Mouse (Mus musculus): ENCODE measurements at regions not wholly inside any gene's neighbourhood (a gene's known extent, or its start where the extent isn't known, plus 50 kb on each side); places are given as distances from the start of the nearest gene placed in this dataset.

DNA sequence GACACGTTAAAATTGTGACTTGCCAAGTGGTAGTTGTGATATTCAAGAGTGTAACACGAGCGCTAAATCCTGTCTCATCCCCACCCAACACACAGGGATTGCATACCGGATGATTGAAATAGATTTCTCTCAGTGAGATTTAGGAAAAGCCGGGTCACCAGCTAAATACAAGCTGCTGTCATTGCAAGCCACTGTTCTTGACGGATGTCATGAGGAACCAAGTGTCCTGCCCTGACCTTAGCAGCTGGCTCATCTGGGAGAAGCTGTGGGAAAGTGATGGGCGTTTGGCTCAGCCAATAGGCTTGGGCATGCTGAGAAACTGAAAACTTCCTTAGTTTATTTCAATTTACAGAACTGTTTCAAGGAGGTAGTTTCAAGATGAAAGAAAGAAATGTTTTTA, 164.4 kb upstream of the Jmjd1c start:
- peak; percentile 68 for DNase-seq (ENCODE audit: low read depth, low spot score)

- no peak for DNase-seq (ENCODE audit: low read depth, low spot score)
These were observed 163.4 kb upstream of the Jmjd1c start for GRCm38 (mm10) chr10:66932544-66932943.

DNA sequence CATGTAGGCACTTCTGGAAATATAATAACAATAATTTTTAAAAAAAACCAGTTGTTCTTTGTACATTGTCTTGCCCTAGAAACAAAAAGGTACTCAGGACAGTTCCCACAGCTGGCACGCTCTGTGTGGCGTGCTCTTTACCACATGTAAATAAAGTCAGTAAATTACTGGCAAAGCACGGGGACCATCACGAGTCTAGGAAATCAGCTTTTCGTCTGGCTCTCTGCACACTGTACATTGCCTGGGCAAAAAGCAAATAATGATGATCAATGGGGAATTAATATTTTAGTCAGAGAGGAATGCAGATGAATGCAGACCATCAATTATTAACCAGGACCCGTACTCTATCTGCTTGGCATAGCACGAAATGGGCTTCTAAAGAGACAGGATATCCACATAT, 162.2 kb upstream of the Jmjd1c start:
- DNase-seq (ENCODE audit: low read depth, low spot score) = no peak

GRCm38 (mm10) chr10:66935731-66936130, 160.2 kb upstream of the Jmjd1c start:
- DNase-seq (ENCODE audit: low read depth, low spot score) = no peak

DNA sequence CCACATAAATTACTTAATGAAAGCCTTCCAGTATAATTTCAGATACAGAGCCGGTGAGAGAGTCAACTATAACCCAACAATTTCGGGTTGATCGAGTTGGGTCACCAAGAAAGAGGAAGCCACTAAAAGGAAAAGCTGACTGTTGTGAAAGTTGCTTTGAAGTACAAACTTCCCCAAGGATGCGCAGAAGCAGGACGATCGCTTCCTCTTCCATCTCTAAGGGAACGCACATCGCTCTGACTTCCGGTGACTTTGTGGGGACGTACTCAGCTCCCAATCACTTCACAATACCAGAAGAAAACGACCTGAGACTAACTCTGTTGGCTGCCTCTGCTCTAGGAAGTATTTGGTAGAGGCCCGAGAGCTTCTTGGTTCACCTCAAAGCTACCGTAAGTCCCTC, 158.8 kb upstream of the Jmjd1c start:
- DNase-seq (ENCODE audit: low read depth, low spot score) = no peak

- DNase-seq (ENCODE audit: low read depth, low spot score) = no peak
These were observed 155.6 kb upstream of the Jmjd1c start for GRCm38 (mm10) chr10:66940368-66940767.

DNA sequence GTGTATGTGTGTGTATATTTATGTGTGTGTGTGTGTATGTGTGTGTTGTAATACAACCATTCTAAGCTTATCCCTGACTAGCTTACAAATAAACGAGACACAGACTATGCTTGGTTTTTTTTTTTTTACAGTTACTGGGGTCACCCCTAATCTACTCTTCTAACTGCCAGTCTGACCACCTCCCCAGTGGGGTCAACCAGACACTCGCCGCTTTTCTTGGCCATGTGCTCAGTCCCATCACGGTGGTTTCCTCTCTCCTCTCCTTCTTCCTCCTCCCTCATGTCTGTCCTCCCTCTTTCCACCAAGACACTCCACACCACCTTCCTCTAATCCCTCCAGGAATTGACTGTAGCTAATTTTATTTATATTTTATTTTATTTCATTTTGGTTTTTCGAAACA, 155.0 kb upstream of the Jmjd1c start:
- DNase-seq (ENCODE audit: low read depth, low spot score) = no peak

GRCm38 (mm10) chr10:66941974-66942373, 154.0 kb upstream of the Jmjd1c start:
- no peak for DNase-seq (ENCODE audit: low read depth, low spot score)

DNA sequence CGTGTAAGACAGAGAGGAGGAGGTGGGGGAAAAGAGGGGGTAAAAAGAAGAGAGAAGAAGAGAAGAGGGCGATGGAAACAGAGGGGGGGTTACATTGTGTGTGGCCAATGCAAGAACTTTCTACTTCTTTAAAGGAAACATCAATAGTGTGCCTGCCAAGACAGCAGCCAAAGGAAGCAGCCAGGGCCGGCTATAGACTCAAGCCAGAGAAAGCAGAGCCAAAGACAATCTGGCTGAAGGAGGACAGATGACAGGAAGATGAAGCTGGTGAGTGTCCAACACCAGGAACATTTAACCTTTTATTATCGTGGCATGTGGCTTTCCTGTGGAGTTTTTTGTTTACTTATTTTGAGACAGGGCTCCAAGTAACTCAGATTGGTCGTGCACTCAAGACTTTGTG, 152.1 kb upstream of the Jmjd1c start:
- DNase-seq (ENCODE audit: low read depth, low spot score) = no peak

DNA sequence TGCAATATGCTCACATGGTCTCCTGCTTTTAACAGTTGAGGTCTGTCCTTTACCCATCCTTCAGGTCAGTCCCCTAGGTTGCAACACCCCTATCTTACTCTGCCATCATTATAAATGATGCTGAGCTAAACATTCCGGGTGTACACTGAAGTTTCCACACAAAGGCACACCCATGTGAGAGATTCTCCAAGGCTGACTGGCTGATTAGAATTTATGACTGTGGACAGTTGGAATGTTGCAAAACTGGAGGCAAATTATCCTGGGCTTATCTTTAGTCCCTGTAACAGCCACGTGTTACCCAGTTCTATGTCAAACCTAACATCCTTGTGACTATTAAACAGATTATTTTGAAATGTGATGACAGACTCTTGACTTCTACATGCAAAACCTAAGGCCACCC, 149.8 kb upstream of the Jmjd1c start:
- no peak for DNase-seq (ENCODE audit: low read depth, low spot score)

DNA sequence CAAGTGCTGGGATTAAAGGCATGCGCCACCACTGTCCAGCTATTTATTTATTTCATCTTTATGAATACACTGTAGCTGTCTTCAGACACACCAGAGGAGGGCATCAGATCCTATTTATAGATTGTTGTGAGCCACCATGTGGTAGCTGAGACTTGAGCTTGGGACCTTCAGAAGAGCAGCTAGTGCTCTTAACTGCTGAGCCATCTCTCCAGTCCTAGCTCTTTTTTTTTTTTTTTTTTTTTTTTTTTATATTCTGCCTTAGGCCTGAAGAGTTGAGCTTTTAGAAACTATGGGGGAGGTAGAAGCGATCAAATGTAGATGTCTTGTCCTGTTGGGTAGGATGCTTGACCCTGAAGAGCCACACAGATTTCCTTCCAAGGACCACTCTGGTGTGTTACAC, 147.6 kb upstream of the Jmjd1c start:
- no peak for DNase-seq (ENCODE audit: low read depth, low spot score)

DNA sequence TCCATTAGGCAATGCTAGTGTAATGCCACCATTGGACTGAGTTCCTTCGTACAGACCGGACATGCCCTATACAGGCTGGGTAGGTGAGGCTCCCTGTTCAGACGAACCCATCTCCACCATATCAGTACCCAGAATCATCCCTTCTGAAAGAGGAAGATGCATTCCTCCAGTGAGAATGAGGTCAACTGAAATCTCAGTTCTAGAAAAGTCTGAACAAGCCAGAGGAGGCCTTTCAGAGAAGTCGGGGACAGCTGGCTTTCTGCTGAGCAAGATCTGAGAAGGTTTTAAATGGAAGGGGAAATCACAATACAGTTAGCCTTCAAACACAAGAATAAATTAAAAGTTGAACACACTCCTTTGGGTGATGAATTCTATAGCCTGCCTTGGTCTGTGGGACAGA, 145.5 kb upstream of the Jmjd1c start:
- DNase-seq (ENCODE audit: low read depth, low spot score) = no peak

DNA sequence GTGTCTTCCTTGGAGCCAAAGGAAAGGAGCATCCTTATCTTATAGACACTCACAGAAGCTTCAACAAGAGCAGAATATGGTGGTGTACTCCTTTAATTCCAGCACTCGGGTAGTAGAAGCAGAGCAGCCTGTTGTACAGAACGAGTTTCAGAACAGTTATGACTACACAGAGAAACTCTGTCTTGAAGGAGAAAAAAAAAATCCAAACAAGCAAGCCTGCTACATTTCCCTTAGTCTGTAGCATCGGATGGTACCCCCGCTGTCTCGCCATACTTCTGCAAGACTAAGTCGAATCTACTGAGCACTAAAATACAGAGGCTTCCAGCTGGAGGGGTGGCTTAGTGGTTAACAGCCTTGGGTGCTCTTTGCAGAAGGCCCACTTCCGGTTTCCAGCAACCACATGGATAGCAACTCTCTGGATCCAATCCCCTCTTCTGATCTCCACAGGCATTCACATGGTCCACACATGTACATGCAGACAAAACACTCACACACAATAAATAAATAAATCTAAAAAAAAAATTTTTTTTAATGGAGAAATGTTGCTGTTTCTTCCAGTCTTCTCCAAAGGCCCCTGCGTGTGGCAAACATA, 144.6 kb upstream of the Jmjd1c start:
- DNase-seq (ENCODE audit: low read depth, low spot score) = no peak

DNA sequence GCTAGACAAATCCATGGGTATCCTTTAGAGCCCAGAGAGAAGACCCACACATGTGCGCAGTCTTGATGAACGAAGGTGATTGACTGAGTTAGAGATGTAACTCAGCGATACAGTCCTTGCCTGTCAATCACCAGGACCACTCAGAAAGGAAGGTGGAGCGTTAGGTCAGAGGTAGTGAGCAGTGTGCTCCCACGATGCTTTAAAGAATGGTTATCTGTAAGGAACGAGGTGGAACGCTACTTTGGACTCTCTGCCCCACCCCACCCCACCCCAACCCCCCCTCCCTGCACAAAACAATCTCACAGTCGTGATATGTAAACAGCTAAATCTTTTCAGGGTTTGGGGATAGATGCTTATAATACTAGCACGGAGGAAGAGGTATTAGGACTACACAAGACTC, 144.0 kb upstream of the Jmjd1c start:
- no peak for DNase-seq (ENCODE audit: low read depth, low spot score)

- no peak for DNase-seq (ENCODE audit: low read depth, low spot score)
These were observed 142.5 kb upstream of the Jmjd1c start for GRCm38 (mm10) chr10:66953248-66953975.

- peak; percentile 30 for DNase-seq (ENCODE audit: low read depth, low spot score)
These were observed 141.9 kb upstream of the Jmjd1c start for GRCm38 (mm10) chr10:66953976-66954505.

DNA sequence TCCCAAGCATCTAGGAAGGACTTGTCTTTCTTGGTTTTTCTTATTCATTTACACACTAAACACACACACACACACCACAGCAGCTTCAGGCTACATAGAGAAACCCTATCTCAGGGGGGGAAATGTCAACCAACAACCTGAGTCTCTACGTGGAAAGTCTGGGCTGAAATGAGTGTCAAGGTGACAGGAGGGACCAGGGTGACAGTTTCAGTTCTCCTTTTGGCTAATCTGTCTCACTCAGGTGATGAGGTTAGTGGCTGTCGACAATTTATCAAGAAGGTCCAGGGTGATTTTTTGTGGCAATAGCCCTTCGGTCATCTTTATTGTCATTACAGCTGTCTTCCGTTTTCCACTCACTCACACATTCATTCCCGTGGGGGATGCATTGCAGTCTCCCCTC, 140.5 kb upstream of the Jmjd1c start:
- no peak for DNase-seq (ENCODE audit: low read depth, low spot score)

DNA sequence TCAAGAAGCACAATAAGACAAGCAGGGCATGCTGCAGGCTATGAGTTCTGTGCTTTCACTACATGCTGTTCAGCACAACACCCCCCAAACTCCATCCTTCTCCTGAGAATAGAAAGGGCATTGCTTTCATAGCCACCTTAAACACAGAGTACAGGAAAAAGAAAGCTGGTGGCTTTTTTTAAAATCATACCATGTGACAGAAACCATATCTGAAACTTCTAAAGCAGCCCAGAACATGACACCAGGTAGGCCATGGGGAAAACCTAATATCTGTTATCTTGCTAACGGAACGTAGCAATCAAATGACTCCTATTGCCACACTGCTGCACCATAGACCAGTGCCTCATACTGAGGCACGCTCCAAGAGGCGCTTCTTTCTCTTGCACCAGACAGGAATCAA, 139.3 kb upstream of the Jmjd1c start:
- DNase-seq (ENCODE audit: low read depth, low spot score) = no peak

DNA sequence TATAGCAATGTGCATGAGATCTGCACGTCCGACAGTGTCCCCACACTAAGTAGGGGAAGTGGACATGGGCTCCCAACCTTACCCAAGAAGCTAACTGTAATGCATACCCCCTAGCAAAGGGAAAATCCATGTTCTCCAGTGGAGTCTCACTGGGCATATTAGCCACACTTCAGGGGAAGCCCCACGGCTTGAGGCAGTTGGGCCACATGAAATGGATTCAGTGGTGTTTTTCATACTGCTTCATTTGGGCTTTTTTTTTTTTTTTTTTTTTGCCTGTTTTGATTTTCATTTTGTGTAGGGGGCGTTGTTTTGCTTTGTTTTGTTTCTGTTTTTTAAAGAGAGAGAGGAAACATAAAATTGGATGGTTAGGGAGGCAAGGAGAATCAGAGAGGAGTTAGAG, 138.6 kb upstream of the Jmjd1c start:
- no peak for DNase-seq (ENCODE audit: low read depth, low spot score)

Data from skeletal muscle tissue, adult 2 months (tissue).